Comparison of ENCODE assay signal across 29 mouse cellular contexts in genomic region chr3:142981221-142981620, GRCm38 (mm10).
"Had no signal": no experiment of that assay in that cellular context is flagged by ENCODE, and none has a peak within 500 bp of the region (broad histone marks: within the 10 kb centered on the region; RNA-seq: fewer than 3 reads in every experiment).

No protein-coding gene starts in this region.

- H3K36me3 ChIP-seq: embryonic facial prominence, embryonic 10.5 days; embryonic facial prominence, embryonic 12.5 days; embryonic facial prominence, embryonic 13.5 days; embryonic facial prominence, embryonic 15.5 days; forebrain, embryonic 10.5 days; forebrain, embryonic 12.5 days; forebrain, embryonic 15.5 days had no signal

- H3K4me2 ChIP-seq: embryonic facial prominence, embryonic 12.5 days; embryonic facial prominence, embryonic 13.5 days; embryonic facial prominence, embryonic 15.5 days; forebrain, embryonic 12.5 days; forebrain, embryonic 13.5 days; forebrain, embryonic 15.5 days had no signal

- H3K9me3 ChIP-seq: embryonic facial prominence, embryonic 10.5 days; embryonic facial prominence, embryonic 12.5 days; embryonic facial prominence, embryonic 13.5 days; embryonic facial prominence, embryonic 15.5 days; forebrain, embryonic 10.5 days; forebrain, embryonic 12.5 days; forebrain, embryonic 13.5 days; forebrain, embryonic 15.5 days had no signal

- H3K4me1 ChIP-seq: embryonic facial prominence, embryonic 12.5 days; embryonic facial prominence, embryonic 13.5 days; embryonic facial prominence, embryonic 15.5 days; forebrain, embryonic 15.5 days had no signal

- DNase-seq: cerebellum, adult 2 months; cerebellum, adult 8-10 months; cerebellum, adult 9-10 months; cerebellum, adult 9-11 months; cerebellum, postnatal 10 days; cerebellum, postnatal 14 days; cerebellum, postnatal 25 days; cerebellum, postnatal 36 days; embryo, embryonic 11 days; forebrain, postnatal 0 days; gastrocnemius, adult 2 months; gastrocnemius, postnatal 10 days; gastrocnemius, postnatal 14 days; gastrocnemius, postnatal 25 days; gastrocnemius, postnatal 36 days; heart, adult 11 months; heart, adult 18-20 months; heart, adult 2 months had no signal

- H3K9ac ChIP-seq: embryonic facial prominence, embryonic 12.5 days; embryonic facial prominence, embryonic 13.5 days; embryonic facial prominence, embryonic 15.5 days; forebrain, embryonic 12.5 days; forebrain, embryonic 13.5 days; forebrain, embryonic 15.5 days; forebrain, postnatal 0 days had no signal

- H3K27ac ChIP-seq: embryonic facial prominence, embryonic 10.5 days; embryonic facial prominence, embryonic 12.5 days; embryonic facial prominence, embryonic 13.5 days; embryonic facial prominence, embryonic 15.5 days; forebrain, embryonic 10.5 days; forebrain, embryonic 12.5 days; forebrain, embryonic 13.5 days; forebrain, embryonic 15.5 days; gastrocnemius, adult 2 months; heart, adult 2 months had no signal

- H3K27me3 ChIP-seq: embryonic facial prominence, embryonic 12.5 days; embryonic facial prominence, embryonic 13.5 days; embryonic facial prominence, embryonic 15.5 days; forebrain, embryonic 12.5 days; forebrain, embryonic 13.5 days; forebrain, embryonic 15.5 days had no signal

- H3K4me3 ChIP-seq: embryonic facial prominence, embryonic 10.5 days; embryonic facial prominence, embryonic 12.5 days; embryonic facial prominence, embryonic 13.5 days; embryonic facial prominence, embryonic 15.5 days; erythroblast, embryonic 14.5 days; forebrain, embryonic 10.5 days; forebrain, embryonic 12.5 days; forebrain, embryonic 13.5 days; forebrain, embryonic 15.5 days; gastrocnemius, adult 2 months; heart, adult 2 months had no signal

- ATAC-seq: forebrain, embryonic 13.5 days; forebrain, embryonic 14.5 days; forebrain, embryonic 15.5 days; forebrain, embryonic 16.5 days; forebrain, postnatal 0 days had no signal
